Mouse (Mus musculus): Measurements from ENCODE around the gene Ap1m2.

DNA sequence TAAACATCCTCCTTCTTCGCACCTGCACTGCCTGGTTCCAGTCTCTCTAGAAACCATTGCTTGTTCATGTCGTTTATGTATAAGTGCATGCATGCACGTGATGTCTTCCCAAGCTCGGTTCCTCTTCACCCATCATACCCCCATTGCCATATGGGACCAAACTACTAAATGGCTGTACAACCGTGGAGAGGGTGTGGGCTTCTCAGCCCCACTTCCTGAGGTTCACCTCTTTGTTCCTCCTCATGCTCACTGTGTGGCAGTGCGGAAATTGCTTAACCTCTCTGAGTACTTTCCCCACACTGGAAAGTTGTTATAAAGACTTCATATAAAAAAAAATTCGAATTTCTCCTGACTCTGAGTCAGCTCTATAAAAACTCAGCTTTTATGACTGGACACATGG lies 4.6 kb upstream of the Ap1m2 start:
- TF ChIP-seq CTCF (IDR thresholded peaks at IDR 0.05; ENCODE audit: extremely low read depth, insufficient read depth, insufficient read length, insufficient replicate concordance): no peak
- no peak for TF ChIP-seq POLR2A (IDR thresholded peaks at IDR 0.05; ENCODE audit: low read depth, low read length)

Data from spleen, adult 2 months (tissue).